Mouse (Mus musculus) cerebellum, postnatal 4 days (tissue): ENCODE measurements around the gene Crebbp.

Experiments
- DNase-seq, 2 experiments: peaks; one replicate each; pipeline ENCODE4 v3.0.0; 2022; ENCODE audit warnings: low spot score in 2 of 2, mixed read lengths in 1 of 2

Gene Crebbp

DNA sequence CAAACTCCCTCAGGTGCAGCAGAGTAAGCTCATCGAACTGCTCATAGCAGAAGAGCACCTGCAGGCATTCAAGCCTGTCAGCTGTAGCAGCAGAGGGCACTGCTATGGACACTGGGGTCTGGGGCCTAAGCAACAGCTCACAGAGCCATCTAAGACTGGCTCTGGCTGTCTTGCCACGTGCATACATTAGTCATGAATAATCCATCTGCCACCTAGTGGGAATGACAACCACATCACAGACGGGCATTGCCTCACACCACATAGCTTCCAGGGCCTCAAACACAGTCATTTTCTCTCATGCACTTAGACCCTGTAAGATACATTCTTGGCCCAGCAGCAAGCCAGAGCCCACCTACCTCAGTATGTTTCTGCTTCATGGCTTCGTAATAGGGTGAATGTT lies 168.3 kb downstream of the Crebbp start:
- no peak for DNase-seq

DNA sequence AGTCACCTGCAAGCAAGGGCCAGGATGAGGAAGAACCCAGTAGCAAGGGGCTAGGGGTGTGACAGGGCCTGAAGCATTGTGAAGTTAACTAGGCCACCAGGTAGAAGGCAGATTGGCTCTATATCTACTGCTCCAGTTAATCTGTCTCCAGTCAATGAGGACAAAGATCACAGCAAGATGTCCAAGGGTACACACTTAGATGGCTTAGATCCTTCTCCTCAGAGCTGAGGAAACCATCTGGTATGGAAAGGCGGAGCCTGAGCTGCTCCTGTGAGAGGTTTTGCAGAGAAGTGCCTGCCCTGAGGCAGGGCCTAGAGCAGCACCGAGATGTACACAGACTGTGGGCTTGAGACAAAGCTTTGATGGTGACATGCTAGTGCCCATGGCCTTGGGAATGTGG lies 169.7 kb downstream of the Crebbp start:
- DNase-seq = no peak

GRCm38 (mm10) chr16:4041646-4042045 lies 172.2 kb downstream of the Crebbp start:
- DNase-seq = no peak

DNA sequence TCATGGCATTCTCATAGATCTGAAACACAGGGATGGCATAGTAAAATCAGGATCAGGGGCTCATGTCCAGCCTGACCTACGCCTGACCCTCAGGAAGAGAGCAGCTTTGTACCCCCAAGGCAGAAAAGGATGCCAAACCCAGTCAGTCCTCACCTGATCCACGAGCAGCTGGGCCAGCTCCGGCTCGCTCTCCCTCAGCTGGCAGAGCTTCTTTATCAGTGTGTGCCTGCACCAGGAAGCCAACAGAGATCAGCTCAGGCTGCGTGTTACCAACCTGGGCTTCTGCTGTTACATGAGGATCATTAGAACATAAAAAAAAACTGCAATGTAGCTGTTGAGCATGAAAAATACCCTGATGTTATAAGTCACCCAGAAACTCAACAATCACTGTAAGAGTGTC lies 173.6 kb downstream of the Crebbp start:
- DNase-seq = no peak

GRCm38 (mm10) chr16:4037690-4038089 lies 176.1 kb downstream of the Crebbp start:
- DNase-seq = no peak

DNA sequence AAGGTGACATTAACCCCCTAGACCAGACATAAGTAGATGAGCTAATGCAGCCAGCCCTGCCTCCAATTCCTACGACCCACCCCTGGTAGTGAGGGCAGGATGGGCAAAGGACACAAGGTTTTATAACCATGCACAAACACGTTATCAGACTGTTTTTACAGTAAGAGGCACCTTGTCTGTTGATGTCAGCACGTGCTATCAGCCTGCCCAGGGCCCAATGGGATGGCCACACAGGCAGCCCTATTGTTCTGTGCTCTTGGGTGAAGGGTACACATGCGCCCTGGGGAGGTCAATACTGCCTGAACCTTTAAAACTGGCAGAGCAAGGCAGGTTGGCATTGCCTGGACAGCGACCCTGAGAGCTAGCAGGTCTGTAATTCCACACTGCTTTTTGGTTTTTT lies 177.0 kb downstream of the Crebbp start, which contains the start of gene Dnase1:
Dnase1 (plus strand) TSS at position 136 of the 400 bp plus-strand sequence.
- DNase-seq = no peak

GRCm38 (mm10) chr16:4035575-4035974 lies 178.2 kb downstream of the Crebbp start:
- no peak for DNase-seq

- DNase-seq = no peak
Observed at GRCm38 (mm10) chr16:4034476-4034875, 179.3 kb downstream of the Crebbp start.

DNA sequence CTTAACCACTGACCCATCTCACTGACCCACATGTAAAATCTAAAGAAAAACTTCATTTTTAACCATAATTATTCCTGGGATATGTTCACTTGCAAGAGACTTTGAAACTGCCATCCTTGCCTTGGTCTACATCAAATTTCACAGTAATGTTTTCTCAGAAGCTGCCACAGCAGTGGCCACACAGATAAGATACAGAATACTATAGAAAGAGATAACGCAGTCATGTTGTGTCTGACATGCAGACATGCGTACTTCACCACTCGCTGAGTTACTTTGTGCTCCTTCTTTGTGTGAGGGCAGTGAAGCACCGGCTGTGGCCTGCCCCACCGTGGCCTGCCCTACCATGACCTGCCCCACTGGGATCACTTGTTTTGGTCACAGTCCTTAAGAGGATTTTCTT lies 179.8 kb downstream of the Crebbp start:
- no peak for DNase-seq

- DNase-seq = no peak
Observed at GRCm38 (mm10) chr16:4032341-4032748, 181.5 kb downstream of the Crebbp start.

DNA sequence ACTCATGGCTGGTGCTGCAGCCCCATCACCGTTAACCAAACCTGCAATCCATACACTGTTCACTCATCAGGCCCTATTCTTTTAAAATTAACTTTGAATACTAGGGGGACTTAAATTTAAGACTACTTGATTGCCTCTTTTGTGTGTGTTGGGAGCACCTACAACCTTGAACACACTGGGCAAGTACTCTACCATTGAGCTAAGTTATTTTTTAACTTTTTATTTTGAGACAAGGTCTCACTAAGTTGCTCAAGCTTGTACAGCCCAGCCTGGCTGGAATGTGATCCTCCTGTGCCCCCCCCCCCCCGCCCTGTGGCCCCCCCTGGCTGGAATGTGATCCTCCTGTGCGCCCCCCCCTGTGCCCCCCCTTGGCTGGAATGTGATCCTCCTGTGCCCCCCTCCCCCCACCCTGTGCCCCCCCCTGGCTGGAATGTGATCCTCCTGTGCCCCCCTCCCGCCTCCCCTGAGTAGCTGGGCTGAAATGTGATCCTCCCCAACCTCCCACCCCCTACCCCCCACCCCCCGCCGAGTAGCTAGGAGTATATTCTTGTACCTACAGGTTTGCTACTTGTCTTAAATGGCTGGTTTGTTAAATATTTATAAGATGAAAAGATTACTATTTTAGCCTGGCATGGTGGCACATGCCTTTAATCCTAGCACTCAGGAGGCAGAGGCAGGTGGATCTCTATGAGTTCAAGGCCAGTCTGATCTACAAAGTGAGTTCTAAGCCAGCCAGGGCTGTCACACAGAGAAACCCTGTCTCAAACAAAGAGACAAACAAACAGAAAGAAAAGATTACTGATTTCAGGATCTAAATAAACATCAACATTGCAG lies 182.1 kb downstream of the Crebbp start:
- no peak for DNase-seq
